Mouse (Mus musculus): ENCODE measurements around the gene Zc3h4. TPM values are rescaled to one million over a fixed set of nuclear protein-coding genes. Genes with fewer than 3 reads are reported as not detected.
A peak's percentile ranks its signal among the peaks of the same experiment; 100 is the strongest.

Zc3h4 gene
- polyA plus RNA-seq, 1 experiment from 2014 or later, result 10.4 TPM

DNA sequence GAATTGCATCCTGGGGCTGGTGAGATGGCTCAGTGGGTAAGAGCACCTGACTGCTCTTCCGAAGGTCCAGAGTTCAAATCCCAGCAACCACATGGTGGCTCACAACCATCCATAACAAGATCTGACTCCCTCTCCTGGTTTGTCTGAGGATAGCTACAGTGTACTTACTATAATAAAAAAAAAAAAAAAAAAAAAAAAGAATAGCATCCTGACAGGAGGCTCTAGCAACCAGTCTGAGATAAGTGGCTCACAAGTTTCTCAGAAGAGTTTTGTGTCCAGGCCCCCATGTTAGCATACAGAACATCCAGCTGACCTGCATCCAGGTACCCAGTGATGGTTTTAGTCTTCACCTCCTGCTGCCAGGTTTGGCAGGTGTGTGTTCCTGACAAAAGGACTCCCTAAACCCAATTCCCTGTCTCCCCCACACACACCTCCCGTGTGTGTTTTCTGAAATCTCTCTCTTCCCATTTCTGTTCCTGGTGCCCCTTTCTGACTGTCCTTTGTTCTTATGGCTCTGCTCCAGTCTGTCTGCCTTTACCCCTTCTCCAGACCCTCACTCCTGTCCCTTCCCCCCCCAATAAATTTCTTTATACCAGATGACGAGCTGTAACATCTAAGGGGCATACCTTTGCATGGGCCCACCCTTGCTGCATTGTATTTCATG is 2.2 kb upstream of the Zc3h4 start:
- WGBS, result 42% methylated on average over 3 of the region's 3 CpGs
- ATAC-seq (ENCODE audit: insufficient read depth, low FRiP score), result no peak
- H3K36me3 ChIP-seq (ENCODE audit: control insufficient read depth, insufficient read depth, low read length), result no peaks in the 10 kb centered on the region
- no peaks in the 10 kb centered on the region for H3K9me3 ChIP-seq (replicated peaks; ENCODE audit: control insufficient read depth, low read length)
- no peaks in the 10 kb centered on the region for H3K27me3 ChIP-seq (ENCODE audit: control insufficient read depth, insufficient read depth, low read length)
- H3K4me2 ChIP-seq (ENCODE audit: low read depth, low read length), result peak overlapping the region; percentile 84
- peak overlapping the region; percentile 95 for H3K4me3 ChIP-seq (replicated peaks; ENCODE audit: low read length)
- H3K27ac ChIP-seq (ENCODE audit: low read length), result peak overlapping the region; percentile 100
- peaks cover 15% of the 10 kb centered on the region for H3K4me1 ChIP-seq (ENCODE audit: control insufficient read depth, insufficient read depth, low read length)
- peak overlapping the region; percentile 100 for H3K9ac ChIP-seq (ENCODE audit: low read length)

DNA sequence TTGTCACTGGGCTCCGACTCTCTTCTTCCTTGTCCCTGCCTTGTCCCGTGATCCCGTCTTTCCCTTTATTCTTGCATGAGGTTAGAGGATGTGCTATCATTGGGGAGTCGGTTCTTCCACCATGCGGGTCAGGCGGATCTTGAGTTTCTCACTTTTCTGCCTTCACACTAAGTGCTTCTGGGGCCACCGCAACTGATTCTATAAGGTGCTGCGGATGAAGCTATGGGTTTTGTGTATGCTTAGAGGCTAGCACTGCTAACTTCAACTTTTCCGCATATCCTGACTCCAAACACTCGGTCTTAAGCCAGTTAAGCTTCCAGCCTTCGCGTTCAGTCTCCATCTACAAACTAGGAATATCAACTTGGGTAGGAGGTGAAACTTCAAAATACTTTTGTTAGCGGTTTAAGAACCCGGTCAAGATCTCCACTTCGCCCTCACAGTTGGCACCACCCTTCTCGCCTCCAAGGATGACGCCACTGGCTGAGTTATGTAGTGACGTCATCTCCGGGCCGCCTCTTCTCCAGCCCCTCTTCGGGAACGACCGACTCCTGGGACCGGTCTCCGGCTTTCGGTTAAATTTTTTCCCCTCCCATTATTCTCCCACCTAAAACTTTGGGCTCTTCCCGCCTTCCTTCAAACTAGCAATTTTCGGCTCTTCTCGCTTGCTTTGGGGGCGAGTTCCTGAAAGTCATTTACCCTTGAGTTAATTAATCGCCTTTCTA is 1.5 kb upstream of the Zc3h4 start:
- Histone ChIP-seq H3K4me2 (ENCODE audit: low read depth, low read length) (peak overlapping the region; percentile 84), H3K9ac (ENCODE audit: low read length) (peak overlapping the region; percentile 100), H3K27me3 (ENCODE audit: control insufficient read depth, insufficient read depth, low read length) (no peaks in the 10 kb centered on the region), H3K36me3 (ENCODE audit: control insufficient read depth, insufficient read depth, low read length) (no peaks in the 10 kb centered on the region), H3K4me1 (ENCODE audit: control insufficient read depth, insufficient read depth, low read length) (peaks cover 19% of the 10 kb centered on the region), H3K4me3 (replicated peaks; ENCODE audit: low read length) (peak overlapping the region; percentile 95), H3K27ac (ENCODE audit: low read length) (peak overlapping the region; percentile 100), H3K9me3 (replicated peaks; ENCODE audit: control insufficient read depth, low read length) (no peaks in the 10 kb centered on the region)
- under 1% methylated on average over 31 of the region's 31 CpGs for WGBS
- ATAC-seq (ENCODE audit: insufficient read depth, low FRiP score), result peak; percentile 81

DNA sequence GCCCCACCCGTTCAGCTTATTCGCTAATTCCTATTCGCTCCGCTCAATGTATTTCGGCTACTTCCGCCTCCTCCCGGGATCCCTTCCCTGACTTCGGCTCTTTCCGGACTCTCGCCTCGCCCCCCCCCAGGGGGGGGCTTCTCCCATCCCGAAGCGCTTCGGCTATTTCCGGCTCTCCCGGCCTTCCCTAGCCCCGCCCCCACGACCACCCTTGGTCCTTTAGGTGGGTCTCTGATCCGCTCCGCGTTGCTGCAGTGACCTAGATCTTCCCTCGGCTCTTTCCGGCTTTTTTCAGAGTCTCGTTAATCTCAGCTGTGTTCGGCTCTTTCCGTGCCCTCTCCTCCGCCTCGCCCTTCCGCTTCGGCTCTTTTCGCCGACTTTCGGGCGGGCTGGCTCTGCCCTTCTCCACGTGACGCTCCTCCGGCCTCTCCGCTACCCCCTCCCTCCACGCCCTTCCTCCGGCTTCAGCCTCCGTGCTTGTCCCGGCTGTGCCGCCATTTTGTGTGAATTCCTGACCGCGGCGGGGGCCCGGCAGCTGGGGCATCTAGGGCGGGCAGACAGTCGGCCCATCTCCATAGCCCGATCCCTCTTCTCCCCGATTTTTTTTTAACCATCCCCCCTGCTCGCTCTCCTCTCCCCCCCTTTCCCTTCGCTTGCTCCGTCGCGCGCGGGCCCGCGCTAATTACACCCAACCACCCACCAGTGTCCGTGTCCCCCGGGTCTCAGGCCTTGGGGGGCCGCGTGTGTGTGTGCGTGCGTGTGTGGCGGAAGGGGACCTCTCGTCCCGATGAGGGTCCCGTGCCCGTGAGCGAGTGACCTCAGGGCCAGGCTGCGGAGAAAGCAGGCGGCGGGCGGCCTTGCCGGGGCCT is 656 bp upstream of the Zc3h4 start:
- H3K4me2 ChIP-seq (ENCODE audit: low read depth, low read length), result peak overlapping the region; percentile 84
- H3K27me3 ChIP-seq (ENCODE audit: control insufficient read depth, insufficient read depth, low read length), result no peaks in the 10 kb centered on the region
- H3K4me3 ChIP-seq (replicated peaks; ENCODE audit: low read length), result peak overlapping the region; percentile 95
- WGBS, result under 1% methylated on average over 77 of the region's 77 CpGs
- peak overlapping the region; percentile 100 for H3K27ac ChIP-seq (ENCODE audit: low read length)
- H3K9me3 ChIP-seq (replicated peaks; ENCODE audit: control insufficient read depth, low read length), result no peaks in the 10 kb centered on the region
- no peaks in the 10 kb centered on the region for H3K36me3 ChIP-seq (ENCODE audit: control insufficient read depth, insufficient read depth, low read length)
- peaks cover 27% of the 10 kb centered on the region for H3K4me1 ChIP-seq (ENCODE audit: control insufficient read depth, insufficient read depth, low read length)
- ATAC-seq (ENCODE audit: insufficient read depth, low FRiP score), result peak; percentile 92
- peak overlapping the region; percentile 100 for H3K9ac ChIP-seq (ENCODE audit: low read length)

DNA sequence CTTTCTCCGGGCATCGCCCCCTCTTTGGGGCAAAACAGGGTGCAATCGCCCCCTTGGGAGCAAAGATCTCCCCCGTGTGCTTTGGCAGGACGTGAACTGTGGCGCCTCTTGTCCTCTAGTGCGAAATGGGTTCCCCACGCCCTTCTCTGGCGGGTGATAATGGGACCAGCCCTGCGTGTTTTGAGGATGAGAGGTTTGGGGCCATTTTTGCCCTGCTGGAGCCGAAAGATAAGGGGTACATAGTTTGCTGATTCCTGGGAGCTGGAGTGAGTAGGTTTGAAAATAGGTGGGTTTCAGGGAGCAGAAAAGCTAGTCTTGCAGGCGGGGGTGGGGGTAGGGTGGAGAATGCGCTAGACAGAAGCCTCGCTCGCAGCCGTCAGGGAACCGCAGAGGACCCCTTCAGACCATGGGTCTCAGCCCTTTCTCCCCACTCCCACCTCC is 1.3 kb downstream of the Zc3h4 start:
- peak overlapping the region; percentile 95 for H3K4me3 ChIP-seq (replicated peaks; ENCODE audit: low read length)
- under 1% methylated on average over 17 of the region's 17 CpGs for WGBS
- H3K27ac ChIP-seq (ENCODE audit: low read length), result peak overlapping the region; percentile 100
- no peaks in the 10 kb centered on the region for H3K36me3 ChIP-seq (ENCODE audit: control insufficient read depth, insufficient read depth, low read length)
- no peaks in the 10 kb centered on the region for H3K27me3 ChIP-seq (ENCODE audit: control insufficient read depth, insufficient read depth, low read length)
- no peak for ATAC-seq (ENCODE audit: insufficient read depth, low FRiP score)
- peaks cover 42% of the 10 kb centered on the region for H3K4me1 ChIP-seq (ENCODE audit: control insufficient read depth, insufficient read depth, low read length)
- peak overlapping the region; percentile 84 for H3K4me2 ChIP-seq (ENCODE audit: low read depth, low read length)
- no peaks in the 10 kb centered on the region for H3K9me3 ChIP-seq (replicated peaks; ENCODE audit: control insufficient read depth, low read length)
- H3K9ac ChIP-seq (ENCODE audit: low read length), result peak overlapping the region; percentile 100

DNA sequence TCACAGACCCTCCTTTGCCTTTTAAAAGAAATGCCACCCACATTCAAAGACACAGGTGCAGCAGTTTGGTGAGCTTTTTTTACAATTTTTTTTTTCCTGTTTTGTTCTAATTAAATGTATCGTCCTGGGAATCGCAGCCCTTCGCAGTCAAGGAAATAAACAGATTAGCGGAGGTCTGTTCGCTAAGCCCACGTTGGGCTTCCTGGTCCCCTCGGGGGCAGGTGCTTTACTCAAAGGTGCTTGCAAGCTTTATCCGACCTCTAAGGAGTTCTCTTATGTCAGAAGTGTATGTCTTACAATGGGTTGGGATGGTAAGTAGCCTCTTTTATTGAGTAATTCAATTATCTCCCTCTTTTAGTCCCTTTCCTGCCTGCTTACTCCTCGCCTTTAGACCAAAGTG is 1.7 kb downstream of the Zc3h4 start:
- ATAC-seq (ENCODE audit: insufficient read depth, low FRiP score), result no peak
- peak overlapping the region; percentile 95 for H3K4me3 ChIP-seq (replicated peaks; ENCODE audit: low read length)
- H3K36me3 ChIP-seq (ENCODE audit: control insufficient read depth, insufficient read depth, low read length), result no peaks in the 10 kb centered on the region
- no peaks in the 10 kb centered on the region for H3K9me3 ChIP-seq (replicated peaks; ENCODE audit: control insufficient read depth, low read length)
- H3K4me1 ChIP-seq (ENCODE audit: control insufficient read depth, insufficient read depth, low read length), result peaks cover 42% of the 10 kb centered on the region
- 3% methylated on average over 9 of the region's 9 CpGs for WGBS
- H3K4me2 ChIP-seq (ENCODE audit: low read depth, low read length), result peak overlapping the region; percentile 84
- H3K27me3 ChIP-seq (ENCODE audit: control insufficient read depth, insufficient read depth, low read length), result no peaks in the 10 kb centered on the region
- peak overlapping the region; percentile 100 for H3K27ac ChIP-seq (ENCODE audit: low read length)
- H3K9ac ChIP-seq (ENCODE audit: low read length), result peak overlapping the region; percentile 100

DNA sequence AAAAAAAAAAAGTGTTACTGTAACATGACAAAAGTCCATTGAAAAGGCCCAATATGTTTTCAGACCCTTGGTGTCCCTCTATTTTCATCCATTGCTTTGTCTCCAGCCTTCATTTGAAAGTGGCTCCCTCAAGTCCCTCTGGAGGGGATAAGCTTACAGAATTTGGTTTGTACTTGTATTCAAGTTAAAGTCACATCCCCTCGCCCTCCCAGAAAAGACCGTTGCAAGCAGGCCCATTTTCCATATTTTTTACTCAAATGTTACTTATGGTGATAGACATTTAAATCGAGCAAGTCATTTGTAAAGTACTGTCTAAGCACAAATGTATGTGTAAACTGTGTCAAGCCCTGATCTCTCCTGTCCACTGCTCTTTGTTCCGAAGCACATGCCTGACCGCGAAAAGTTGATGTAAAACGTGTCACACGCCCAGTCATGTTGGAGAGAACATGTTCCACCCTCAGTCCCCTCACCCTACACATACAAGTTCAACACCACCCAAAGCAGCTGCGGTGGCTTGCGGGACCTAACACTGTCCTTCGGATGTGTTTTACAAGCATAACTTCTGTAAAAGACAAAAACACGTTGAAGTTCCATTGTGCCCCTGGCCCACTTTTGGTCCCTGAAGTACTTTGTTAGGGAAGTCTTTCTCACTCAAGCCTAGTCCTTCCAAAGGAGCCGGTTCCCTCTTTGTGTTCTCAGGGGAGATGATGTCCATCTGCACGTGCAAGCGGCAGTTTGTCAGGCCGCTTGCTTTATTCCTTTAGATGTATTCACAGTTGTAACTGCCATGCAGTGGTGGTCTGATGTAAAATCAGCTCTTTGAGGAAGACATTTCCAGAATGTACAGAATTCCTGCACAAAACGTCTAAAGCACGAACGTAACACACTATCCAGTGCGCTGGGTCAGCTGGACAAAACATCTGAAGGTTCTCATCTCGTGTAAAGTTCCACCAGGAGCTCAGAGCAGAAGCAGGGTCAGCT is 2.5 kb downstream of the Zc3h4 start:
- Histone ChIP-seq H3K9me3 (replicated peaks; ENCODE audit: control insufficient read depth, low read length) (no peaks in the 10 kb centered on the region), H3K27me3 (ENCODE audit: control insufficient read depth, insufficient read depth, low read length) (no peaks in the 10 kb centered on the region), H3K4me2 (ENCODE audit: low read depth, low read length) (peak overlapping the region; percentile 84), H3K4me3 (replicated peaks; ENCODE audit: low read length) (peak overlapping the region; percentile 95), H3K9ac (ENCODE audit: low read length) (peak overlapping the region; percentile 100), H3K27ac (ENCODE audit: low read length) (peak overlapping the region; percentile 100), H3K36me3 (ENCODE audit: control insufficient read depth, insufficient read depth, low read length) (no peaks in the 10 kb centered on the region), H3K4me1 (ENCODE audit: control insufficient read depth, insufficient read depth, low read length) (peaks cover 42% of the 10 kb centered on the region)
- WGBS, result 15% methylated on average over 21 of the region's 21 CpGs
- ATAC-seq (ENCODE audit: insufficient read depth, low FRiP score), result no peak

DNA sequence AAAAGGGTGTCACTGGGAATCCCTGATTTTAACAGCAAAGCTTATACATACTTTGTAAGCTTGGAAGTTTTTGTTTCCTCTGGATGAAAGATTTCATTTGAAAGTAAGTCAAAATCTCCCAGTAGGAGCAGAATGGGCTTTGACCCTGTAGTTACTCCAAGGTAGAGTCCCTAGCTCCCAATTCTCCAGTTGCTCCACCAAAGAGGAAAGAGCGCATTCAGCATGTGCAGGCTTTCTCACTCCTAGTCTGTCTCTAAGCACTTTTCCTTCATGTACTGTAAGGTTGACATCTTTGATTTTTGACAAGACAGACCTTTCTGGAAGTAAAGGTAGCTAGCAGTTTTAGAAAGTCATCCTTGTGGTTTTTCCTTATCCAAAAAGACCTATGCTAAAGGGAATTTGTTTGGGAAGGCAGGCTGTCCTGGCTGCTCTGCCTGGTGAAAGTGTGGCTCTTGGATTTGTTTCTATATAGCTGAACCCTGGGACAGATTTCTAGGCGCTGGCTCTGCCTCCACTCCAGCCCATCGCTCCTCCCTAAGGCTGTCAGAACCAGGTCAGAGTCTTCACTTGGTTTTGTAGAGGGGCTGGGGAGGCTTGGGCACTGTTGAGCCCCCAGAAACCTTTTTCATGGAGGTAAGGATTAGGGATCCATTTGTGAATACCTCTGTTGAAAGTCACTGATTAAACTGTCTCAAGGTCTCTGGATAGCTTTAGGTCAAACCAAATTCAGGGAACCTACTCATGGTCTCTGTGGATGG is 3.8 kb downstream of the Zc3h4 start:
- Histone ChIP-seq H3K4me2 (ENCODE audit: low read depth, low read length) (peak overlapping the region; percentile 48), H3K4me1 (ENCODE audit: control insufficient read depth, insufficient read depth, low read length) (peaks cover 34% of the 10 kb centered on the region), H3K9me3 (replicated peaks; ENCODE audit: control insufficient read depth, low read length) (no peaks in the 10 kb centered on the region), H3K9ac (ENCODE audit: low read length) (peak overlapping the region; percentile 69), H3K27ac (ENCODE audit: low read length) (peak overlapping the region; percentile 98), H3K36me3 (ENCODE audit: control insufficient read depth, insufficient read depth, low read length) (no peaks in the 10 kb centered on the region), H3K4me3 (replicated peaks; ENCODE audit: low read length) (peak overlapping the region; percentile 10; the same call in 1 of the 2 replicates), H3K27me3 (ENCODE audit: control insufficient read depth, insufficient read depth, low read length) (no peaks in the 10 kb centered on the region)
- 60% methylated on average over 3 of the region's 3 CpGs for WGBS
- no peak for ATAC-seq (ENCODE audit: insufficient read depth, low FRiP score)

DNA sequence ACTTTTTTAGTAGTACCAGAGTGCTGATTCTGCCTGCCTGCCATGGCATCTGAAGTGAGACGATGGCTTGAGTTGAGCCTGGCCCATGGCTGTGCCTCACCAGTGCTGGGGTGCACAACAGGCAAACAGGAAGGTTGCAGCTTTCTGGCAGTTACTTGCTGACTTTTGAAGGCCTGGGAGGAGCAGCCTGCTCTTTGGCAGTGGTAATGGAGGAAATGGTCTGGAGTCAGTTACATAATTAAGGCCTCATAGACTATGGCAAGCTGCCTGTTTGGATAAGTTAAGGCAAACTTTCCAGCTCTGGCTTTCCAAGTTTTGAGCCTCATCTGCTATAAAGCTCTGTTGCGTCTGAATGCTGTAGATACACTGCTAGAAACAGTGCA is 4.4 kb downstream of the Zc3h4 start:
- Histone ChIP-seq H3K4me1 (ENCODE audit: control insufficient read depth, insufficient read depth, low read length) (peaks cover 34% of the 10 kb centered on the region), H3K4me3 (replicated peaks; ENCODE audit: low read length) (peak overlapping the region; percentile 10; the same call in 1 of the 2 replicates), H3K27me3 (ENCODE audit: control insufficient read depth, insufficient read depth, low read length) (no peaks in the 10 kb centered on the region), H3K9ac (ENCODE audit: low read length) (peak overlapping the region; percentile 69), H3K4me2 (ENCODE audit: low read depth, low read length) (peak overlapping the region; percentile 48), H3K36me3 (ENCODE audit: control insufficient read depth, insufficient read depth, low read length) (no peaks in the 10 kb centered on the region), H3K9me3 (replicated peaks; ENCODE audit: control insufficient read depth, low read length) (no peaks in the 10 kb centered on the region), H3K27ac (ENCODE audit: low read length) (peak overlapping the region; percentile 98)
- 23% methylated on average over 2 of the region's 2 CpGs for WGBS
- no peak for ATAC-seq (ENCODE audit: insufficient read depth, low FRiP score)

Measured in stomach, embryonic 16.5 days (tissue).